Mouse (Mus musculus) hindbrain, embryonic 13.5 days (tissue): ENCODE measurements around the gene Susd1. TPM values are rescaled to one million over a fixed set of nuclear protein-coding genes. Genes with fewer than 3 reads are reported as not detected.
A peak's percentile ranks its signal among the peaks of the same experiment; 100 is the strongest.

ENCODE experiments used
- ATAC-seq: fragments of 200-750 bp; cut with Nextera tagmentation; 2 replicates; pipeline ENCODE4 v1.8.0; 2017; ENCODE audit warnings: moderate TSS enrichment; ENCODE audit not compliant: low FRiP score
- H3K27ac ChIP-seq: fragments of 300-500 bp; sonication (generic); 2 replicates; pipeline ENCODE4 v1.5.1; 2015; ENCODE audit warnings: inconsistent platforms, mild to moderate bottlenecking, moderate library complexity
- H3K27me3 ChIP-seq: fragments of 300-500 bp; sonication (generic); 2 replicates; pipeline ENCODE4 v1.6.1; 2015; ENCODE audit warnings: mild to moderate bottlenecking, inconsistent platforms
- H3K36me3 ChIP-seq: fragments of 300-500 bp; sonication (generic); 2 replicates; pipeline ENCODE4 v1.6.1; 2015; ENCODE audit warnings: mild to moderate bottlenecking, inconsistent platforms
- H3K4me1 ChIP-seq: fragments of 300-500 bp; sonication (generic); replicated peaks from 2 replicates; pipeline ENCODE4 v1.6.1; 2015; ENCODE audit warnings: inconsistent platforms
- H3K4me2 ChIP-seq: fragments of 300-500 bp; sonication (generic); 2 replicates; pipeline ENCODE4 v1.6.1; 2015; ENCODE audit warnings: inconsistent platforms, mild to moderate bottlenecking, moderate library complexity
- H3K4me3 ChIP-seq: fragments of 300-500 bp; sonication (generic); 2 replicates; pipeline ENCODE4 v1.5.1; 2015; ENCODE audit warnings: mild to moderate bottlenecking, inconsistent platforms
- H3K9ac ChIP-seq: fragments of 300-500 bp; sonication (generic); 2 replicates; pipeline ENCODE4 v1.6.1; 2015; ENCODE audit warnings: mild to moderate bottlenecking, inconsistent platforms
- H3K9me3 ChIP-seq: fragments of 300-500 bp; sonication (generic); 2 replicates; pipeline ENCODE4 v1.6.1; 2016; ENCODE audit warnings: inconsistent platforms
- WGBS: fragments of 180-500 bp; shearing (Covaris S2); methylation state at CpG from one replicate; pipeline ENCODE4 v1.1.7; 2015; 5-methylcytosine and 5-hydroxymethylcytosine counted together
- polyA plus RNA-seq: library from polyadenylated mRNA; unstranded; fragments of >200 nt; fragmentation: Nextera tagmentation; extraction: Ambion mirVana; gene quantifications from 2 replicates; pipeline ENCODE4 v1.2.1, GENCODE M21; 2015

The Susd1 gene
- polyA plus RNA-seq, 1 experiment from 2014 or later, result 1.3 TPM

- Histone ChIP-seq H3K9me3 (no peaks in the 10 kb centered on the region), H3K4me1 (peaks cover 7% of the 10 kb centered on the region; the same call in 1 of the 2 replicates), H3K4me3 (no peak overlapping the region), H3K9ac (no peak overlapping the region), H3K36me3 (no peaks in the 10 kb centered on the region), H3K27ac (0 out of 2 replicates have a peak overlapping the region, but pooled peaks have one; percentile 35), H3K4me2 (no peak overlapping the region), H3K27me3 (no peaks in the 10 kb centered on the region)
- ATAC-seq, result no peak
Measured at GRCm38 (mm10) chr4:59422808-59423207, 15.6 kb downstream of the Susd1 start.

GRCm38 (mm10) chr4:59422025-59422783 lies 16.2 kb downstream of the Susd1 start:
- H3K36me3 ChIP-seq, result no peaks in the 10 kb centered on the region
- H3K27me3 ChIP-seq, result no peaks in the 10 kb centered on the region
- H3K9ac ChIP-seq, result no peak overlapping the region
- H3K4me2 ChIP-seq, result no peak overlapping the region
- H3K4me3 ChIP-seq, result no peak overlapping the region
- H3K27ac ChIP-seq, result 0 out of 2 replicates have a peak overlapping the region, but pooled peaks have one; percentile 35
- H3K4me1 ChIP-seq, result peaks cover 7% of the 10 kb centered on the region; the same call in 1 of the 2 replicates
- ATAC-seq, result peak; percentile 81
- 33% methylated on average over 5 of the region's 5 CpGs for WGBS
- H3K9me3 ChIP-seq, result no peaks in the 10 kb centered on the region

GRCm38 (mm10) chr4:59421369-59421746 lies 17.1 kb downstream of the Susd1 start:
- H3K4me1 ChIP-seq, result peaks cover 7% of the 10 kb centered on the region; the same call in 1 of the 2 replicates
- no peak overlapping the region for H3K4me3 ChIP-seq
- H3K36me3 ChIP-seq, result no peaks in the 10 kb centered on the region
- no peaks in the 10 kb centered on the region for H3K9me3 ChIP-seq
- WGBS, result 37% methylated on average over 5 of the region's 5 CpGs
- no peaks in the 10 kb centered on the region for H3K27me3 ChIP-seq
- no peak overlapping the region for H3K9ac ChIP-seq
- H3K4me2 ChIP-seq, result no peak overlapping the region
- H3K27ac ChIP-seq, result no peak overlapping the region
- ATAC-seq, result no peak

- WGBS, result 88% methylated on average over 7 of the region's 7 CpGs
- H3K9ac ChIP-seq, result no peak overlapping the region
- H3K9me3 ChIP-seq, result no peaks in the 10 kb centered on the region
- no peak overlapping the region for H3K27ac ChIP-seq
- no peak overlapping the region for H3K4me3 ChIP-seq
- H3K4me1 ChIP-seq, result peaks cover 7% of the 10 kb centered on the region; the same call in 1 of the 2 replicates
- H3K27me3 ChIP-seq, result no peaks in the 10 kb centered on the region
- no peak overlapping the region for H3K4me2 ChIP-seq
- H3K36me3 ChIP-seq, result no peaks in the 10 kb centered on the region
- ATAC-seq, result no peak
Measured at GRCm38 (mm10) chr4:59420695-59421368, 17.6 kb downstream of the Susd1 start.

GRCm38 (mm10) chr4:59419211-59419610 lies 19.2 kb downstream of the Susd1 start:
- peaks cover 7% of the 10 kb centered on the region; the same call in 1 of the 2 replicates for H3K4me1 ChIP-seq
- 90% methylated on average over 4 of the region's 4 CpGs for WGBS

GRCm38 (mm10) chr4:59413428-59413827 lies 25.0 kb downstream of the Susd1 start:
- Histone ChIP-seq H3K4me2 (no peak overlapping the region), H3K27ac (no peak overlapping the region), H3K9ac (no peak overlapping the region), H3K9me3 (no peaks in the 10 kb centered on the region), H3K4me3 (no peak overlapping the region), H3K4me1 (no peaks in the 10 kb centered on the region), H3K27me3 (no peaks in the 10 kb centered on the region), H3K36me3 (no peaks in the 10 kb centered on the region)
- no peak for ATAC-seq
- 89% methylated on average over 5 of the region's 5 CpGs for WGBS

More at GRCm38 (mm10) chr4:59419211-59419610, 19.2 kb downstream of the Susd1 start:
- no peaks in the 10 kb centered on the region for H3K9me3 ChIP-seq
- no peak overlapping the region for H3K9ac ChIP-seq
- H3K27me3 ChIP-seq, result no peaks in the 10 kb centered on the region
- no peak overlapping the region for H3K4me3 ChIP-seq
- no peak overlapping the region for H3K27ac ChIP-seq
- H3K4me2 ChIP-seq, result no peak overlapping the region
- H3K36me3 ChIP-seq, result no peaks in the 10 kb centered on the region
- ATAC-seq, result no peak

GRCm38 (mm10) chr4:59411153-59411552 lies 27.3 kb downstream of the Susd1 start:
- H3K4me2 ChIP-seq, result no peak overlapping the region
- no peaks in the 10 kb centered on the region for H3K36me3 ChIP-seq
- no peak for ATAC-seq
- H3K9ac ChIP-seq, result no peak overlapping the region
- H3K4me1 ChIP-seq, result no peaks in the 10 kb centered on the region
- no peaks in the 10 kb centered on the region for H3K27me3 ChIP-seq
- no peaks in the 10 kb centered on the region for H3K9me3 ChIP-seq
- WGBS, result 88% methylated on average over 9 of the region's 9 CpGs
- no peak overlapping the region for H3K4me3 ChIP-seq
- no peak overlapping the region for H3K27ac ChIP-seq

- H3K4me3 ChIP-seq, result no peak overlapping the region
- 90% methylated on average over 4 of the region's 4 CpGs for WGBS
- H3K27ac ChIP-seq, result no peak overlapping the region
- H3K27me3 ChIP-seq, result no peaks in the 10 kb centered on the region
- no peaks in the 10 kb centered on the region for H3K9me3 ChIP-seq
- H3K9ac ChIP-seq, result no peak overlapping the region
- H3K36me3 ChIP-seq, result no peaks in the 10 kb centered on the region
- ATAC-seq, result no peak
- H3K4me2 ChIP-seq, result no peak overlapping the region
- H3K4me1 ChIP-seq, result no peaks in the 10 kb centered on the region
Measured at GRCm38 (mm10) chr4:59407766-59408165, 30.7 kb downstream of the Susd1 start.

GRCm38 (mm10) chr4:59404375-59404774 lies 34.1 kb downstream of the Susd1 start:
- H3K4me3 ChIP-seq, result no peak overlapping the region
- ATAC-seq, result no peak
- WGBS, result 61% methylated on average over 6 of the region's 6 CpGs

GRCm38 (mm10) chr4:59400931-59401330 lies 37.5 kb downstream of the Susd1 start:
- no peak for ATAC-seq
- Histone ChIP-seq H3K9ac (no peak overlapping the region), H3K4me2 (no peak overlapping the region), H3K27ac (no peak overlapping the region), H3K27me3 (no peaks in the 10 kb centered on the region), H3K9me3 (no peaks in the 10 kb centered on the region), H3K36me3 (no peaks in the 10 kb centered on the region), H3K4me3 (no peak overlapping the region), H3K4me1 (0 out of 2 replicates have a peak, but pooled peaks cover 6% of the 10 kb centered on the region)
- WGBS, result 73% methylated on average over 10 of the region's 10 CpGs

More at GRCm38 (mm10) chr4:59404375-59404774, 34.1 kb downstream of the Susd1 start:
- no peak overlapping the region for H3K4me2 ChIP-seq
- no peak overlapping the region for H3K27ac ChIP-seq
- H3K4me1 ChIP-seq, result 0 out of 2 replicates have a peak, but pooled peaks cover 6% of the 10 kb centered on the region
- H3K9ac ChIP-seq, result no peak overlapping the region
- H3K36me3 ChIP-seq, result no peaks in the 10 kb centered on the region
- H3K9me3 ChIP-seq, result no peaks in the 10 kb centered on the region
- no peaks in the 10 kb centered on the region for H3K27me3 ChIP-seq

- H3K4me3 ChIP-seq, result no peak overlapping the region
- no peaks in the 10 kb centered on the region for H3K9me3 ChIP-seq
- H3K4me2 ChIP-seq, result no peak overlapping the region
- no peak overlapping the region for H3K9ac ChIP-seq
- no peak for ATAC-seq
- H3K27me3 ChIP-seq, result no peaks in the 10 kb centered on the region
- H3K4me1 ChIP-seq, result 0 out of 2 replicates have a peak, but pooled peaks cover 6% of the 10 kb centered on the region
- WGBS, result 64% methylated on average over 4 of the region's 4 CpGs
- H3K36me3 ChIP-seq, result no peaks in the 10 kb centered on the region
- H3K27ac ChIP-seq, result no peak overlapping the region
Measured at GRCm38 (mm10) chr4:59399343-59399742, 39.1 kb downstream of the Susd1 start.

GRCm38 (mm10) chr4:59395528-59395927 lies 42.9 kb downstream of the Susd1 start:
- H3K9me3 ChIP-seq, result no peaks in the 10 kb centered on the region
- no peaks in the 10 kb centered on the region for H3K27me3 ChIP-seq
- no peak overlapping the region for H3K27ac ChIP-seq
- no peaks in the 10 kb centered on the region for H3K4me1 ChIP-seq
- ATAC-seq, result no peak
- no peaks in the 10 kb centered on the region for H3K36me3 ChIP-seq
- no peak overlapping the region for H3K9ac ChIP-seq
- 94% methylated on average over 2 of the region's 2 CpGs for WGBS
- H3K4me3 ChIP-seq, result no peak overlapping the region
- no peak overlapping the region for H3K4me2 ChIP-seq
